Mouse (Mus musculus): ENCODE results near the gene Cyp2e1. TPM values are rescaled to one million over a fixed set of nuclear protein-coding genes. Genes with fewer than 3 reads are reported as not detected.

The Cyp2e1 gene
- polyA plus RNA-seq, 1 experiment from 2014 or later = not detected

GRCm38 (mm10) chr7:140822731-140823130, 59.2 kb downstream of the Cyp2e1 start:
- no peaks in the 10 kb centered on the region for H3K9me3 ChIP-seq (ENCODE audit: control insufficient read depth, low read length)
- no peaks in the 10 kb centered on the region for H3K27me3 ChIP-seq (ENCODE audit: control insufficient read depth, insufficient read depth, low read length)
- H3K9ac ChIP-seq (ENCODE audit: low read length) = no peak overlapping the region
- H3K4me1 ChIP-seq (ENCODE audit: control insufficient read depth, insufficient read depth, low read length) = no peaks in the 10 kb centered on the region
- H3K4me2 ChIP-seq = no peak overlapping the region
- DNase-seq (ENCODE audit: low spot score, missing footprints) (peak; percentile 77), ATAC-seq (ENCODE audit: low FRiP score) (no peak)
- WGBS = 93% methylated on average over 4 of the region's 4 CpGs
- no peak overlapping the region for H3K4me3 ChIP-seq (ENCODE audit: low read depth, low read length)
- H3K36me3 ChIP-seq (ENCODE audit: control insufficient read depth, insufficient read depth, low read length) = no peaks in the 10 kb centered on the region
- H3K27ac ChIP-seq (ENCODE audit: low read depth, low read length) = no peak overlapping the region

Other genes starting within 250 kb of the Cyp2e1 start
- not detected in 2 replicates for gene Olfr538, start 195.9 kb upstream of the Cyp2e1 start, polyA plus RNA-seq (2014; fragmentation: Nextera tagmentation; extraction: Ambion mirVana)
- gene Olfr46, start 162.5 kb upstream of the Cyp2e1 start, polyA plus RNA-seq (2014; fragmentation: Nextera tagmentation; extraction: Ambion mirVana) = 0.04 TPM in 1 of 2 replicates, not detected in the other
- gene Olfr61, start 134.8 kb upstream of the Cyp2e1 start, polyA plus RNA-seq (2014; fragmentation: Nextera tagmentation; extraction: Ambion mirVana) = not detected in 2 replicates
- not detected in 2 replicates for gene Olfr53, start 117.3 kb upstream of the Cyp2e1 start, polyA plus RNA-seq (2014; fragmentation: Nextera tagmentation; extraction: Ambion mirVana)
- gene Olfr539, start 103.8 kb upstream of the Cyp2e1 start, polyA plus RNA-seq (2014; fragmentation: Nextera tagmentation; extraction: Ambion mirVana) = not detected in 2 replicates
- not detected in 2 replicates for gene Olfr45, start 81.8 kb upstream of the Cyp2e1 start, polyA plus RNA-seq (2014; fragmentation: Nextera tagmentation; extraction: Ambion mirVana)
- not detected in 2 replicates for gene Olfr541, start 66.5 kb upstream of the Cyp2e1 start, polyA plus RNA-seq (2014; fragmentation: Nextera tagmentation; extraction: Ambion mirVana)
- 0.12 TPM in 1 of 2 replicates, not detected in the other for gene Syce1, start 24.1 kb downstream of the Cyp2e1 start, polyA plus RNA-seq (2014; fragmentation: Nextera tagmentation; extraction: Ambion mirVana)
- gene Zfp941, start 58.4 kb downstream of the Cyp2e1 start, polyA plus RNA-seq (2014; fragmentation: Nextera tagmentation; extraction: Ambion mirVana) = 5.4 and 7.1 TPM in 2 replicates
- not detected in 2 replicates for gene Urah, start 71.3 kb downstream of the Cyp2e1 start, polyA plus RNA-seq (2014; fragmentation: Nextera tagmentation; extraction: Ambion mirVana)
- gene Scgb1c1, start 81.8 kb downstream of the Cyp2e1 start, polyA plus RNA-seq (2014; fragmentation: Nextera tagmentation; extraction: Ambion mirVana) = not detected in 2 replicates
- not detected in 2 replicates for gene Odf3, start 84.1 kb downstream of the Cyp2e1 start, polyA plus RNA-seq (2014; fragmentation: Nextera tagmentation; extraction: Ambion mirVana)
- gene Gm45785, start 92.6 kb downstream of the Cyp2e1 start, polyA plus RNA-seq (2014; fragmentation: Nextera tagmentation; extraction: Ambion mirVana) = not detected in 2 replicates
- 60.4 and 65.5 TPM in 2 replicates for gene Ric8a, start 93.2 kb downstream of the Cyp2e1 start, polyA plus RNA-seq (2014; fragmentation: Nextera tagmentation; extraction: Ambion mirVana)
- gene Bet1l, start 93.8 kb downstream of the Cyp2e1 start, polyA plus RNA-seq (2014; fragmentation: Nextera tagmentation; extraction: Ambion mirVana) = 23.9 and 25.3 TPM in 2 replicates
- gene Psmd13, start 118.2 kb downstream of the Cyp2e1 start, polyA plus RNA-seq (2014; fragmentation: Nextera tagmentation; extraction: Ambion mirVana) = 173 and 182 TPM in 2 replicates
- gene Sirt3, start 118.6 kb downstream of the Cyp2e1 start, polyA plus RNA-seq (2014; fragmentation: Nextera tagmentation; extraction: Ambion mirVana) = 18.4 and 21.6 TPM in 2 replicates
- not detected in 2 replicates for gene Cox8b, start 136.7 kb downstream of the Cyp2e1 start, polyA plus RNA-seq (2014; fragmentation: Nextera tagmentation; extraction: Ambion mirVana)
- 0.08 and 0.21 TPM in 2 replicates for gene Nlrp6, start 157.2 kb downstream of the Cyp2e1 start, polyA plus RNA-seq (2014; fragmentation: Nextera tagmentation; extraction: Ambion mirVana)
- 10.2 and 12.5 TPM in 2 replicates for gene Pgghg, start 177.7 kb downstream of the Cyp2e1 start, polyA plus RNA-seq (2014; fragmentation: Nextera tagmentation; extraction: Ambion mirVana)
- 0.20 TPM in 1 of 2 replicates, not detected in the other for gene Ifitm5, start 186.6 kb downstream of the Cyp2e1 start, polyA plus RNA-seq (2014; fragmentation: Nextera tagmentation; extraction: Ambion mirVana)
- not detected in 2 replicates for gene Gm45717, start 192.2 kb downstream of the Cyp2e1 start, polyA plus RNA-seq (2014; fragmentation: Nextera tagmentation; extraction: Ambion mirVana)
- 198 and 207 TPM in 2 replicates for gene Ifitm2, start 192.2 kb downstream of the Cyp2e1 start, polyA plus RNA-seq (2014; fragmentation: Nextera tagmentation; extraction: Ambion mirVana)
- 8.0 and 9.5 TPM in 2 replicates for gene Ifitm1, start 203.5 kb downstream of the Cyp2e1 start, polyA plus RNA-seq (2014; fragmentation: Nextera tagmentation; extraction: Ambion mirVana)
- gene Ifitm3, start 247.0 kb downstream of the Cyp2e1 start, polyA plus RNA-seq (2014; fragmentation: Nextera tagmentation; extraction: Ambion mirVana) = 13.5 and 14.0 TPM in 2 replicates